Mouse (Mus musculus) spleen, embryonic (tissue): ENCODE results near the gene Egln3.

Experiments
- CTCF ChIA-PET: fragments of 350-600 bp; sonication (Branson Sonifier 250); formaldehyde crosslinking; loops from one replicate; lab custom pipeline; 2022; lab: Charles Lee

Egln3 gene

GRCm38 (mm10) chr12:54202765-54203655 lies 650 bp downstream of the Egln3 start:
- CTCF ChIA-PET: no interaction called here

GRCm38 (mm10) chr12:54202276-54202675 lies 1.4 kb downstream of the Egln3 start:
- CTCF ChIA-PET: no interaction called here

GRCm38 (mm10) chr12:54200856-54201255 lies 2.8 kb downstream of the Egln3 start:
- CTCF ChIA-PET: no interaction called here

- CTCF ChIA-PET: interaction anchor here (0.6 kb wide), 1 partner anchor 61 kb away, joined by 10 read pairs; no protein-coding TSS in a partner anchor
Measured at GRCm38 (mm10) chr12:54200172-54200571, 3.5 kb downstream of the Egln3 start.

GRCm38 (mm10) chr12:54198282-54198918 lies 5.3 kb downstream of the Egln3 start:
- CTCF ChIA-PET: no interaction called here

- CTCF ChIA-PET: no interaction called here
Measured at GRCm38 (mm10) chr12:54197849-54198248, 5.8 kb downstream of the Egln3 start.

- CTCF ChIA-PET: no interaction called here
Measured at GRCm38 (mm10) chr12:54197301-54197782, 6.3 kb downstream of the Egln3 start.

- CTCF ChIA-PET: interaction anchor here (0.7 kb wide), 1 partner anchor 150 kb away, joined by 5 read pairs; no protein-coding TSS in a partner anchor
Measured at GRCm38 (mm10) chr12:54196881-54197280, 6.8 kb downstream of the Egln3 start.

GRCm38 (mm10) chr12:54194159-54194558 lies 9.5 kb downstream of the Egln3 start:
- CTCF ChIA-PET: no interaction called here

- CTCF ChIA-PET: no interaction called here
Measured at GRCm38 (mm10) chr12:54192305-54192661, 11.4 kb downstream of the Egln3 start.

- CTCF ChIA-PET: no interaction called here
Measured at GRCm38 (mm10) chr12:54191608-54192304, 11.9 kb downstream of the Egln3 start.

- CTCF ChIA-PET: no interaction called here
Measured at GRCm38 (mm10) chr12:54191181-54191580, 12.5 kb downstream of the Egln3 start.

- CTCF ChIA-PET: no interaction called here
Measured at GRCm38 (mm10) chr12:54187812-54188600, 15.7 kb downstream of the Egln3 start.

- CTCF ChIA-PET: interaction anchor here (0.6 kb wide), 1 partner anchor 1888 kb away, joined by 17 read pairs; no protein-coding TSS in a partner anchor
Measured at GRCm38 (mm10) chr12:54186926-54187623, 16.6 kb downstream of the Egln3 start.

- CTCF ChIA-PET: interaction anchor here (0.7 kb wide), 1 partner anchor 15 kb away, joined by 3 read pairs; no protein-coding TSS in a partner anchor
Measured at GRCm38 (mm10) chr12:54184264-54184663, 19.4 kb downstream of the Egln3 start.

- CTCF ChIA-PET: no interaction called here
Measured at GRCm38 (mm10) chr12:54178323-54178722, 25.3 kb downstream of the Egln3 start.

GRCm38 (mm10) chr12:54168786-54169185 lies 34.9 kb downstream of the Egln3 start:
- CTCF ChIA-PET: no interaction called here

- CTCF ChIA-PET: interaction anchor here (0.6 kb wide), 1 partner anchor 40 kb away, joined by 3 read pairs; no protein-coding TSS in a partner anchor
Measured at GRCm38 (mm10) chr12:54167737-54168136, 35.9 kb downstream of the Egln3 start.

- CTCF ChIA-PET: no interaction called here
Measured at GRCm38 (mm10) chr12:54164724-54165050, 39.0 kb downstream of the Egln3 start.

- CTCF ChIA-PET: no interaction called here
Measured at GRCm38 (mm10) chr12:54164040-54164723, 39.5 kb downstream of the Egln3 start.
